ENCODE assay signal across 30 mouse cellular contexts in genomic region chr10:95079979-95080378, GRCm38 (mm10).
"Had no signal": no experiment of that assay in that cellular context is flagged by ENCODE, and none has a peak within 500 bp of the region (broad histone marks: within the 10 kb centered on the region; RNA-seq: fewer than 3 reads in every experiment).

No protein-coding gene starts in this region.

- H3K9ac ChIP-seq: limb, embryonic 12.5 days; limb, embryonic 13.5 days; limb, embryonic 15.5 days; liver, embryonic 12.5 days; liver, embryonic 13.5 days; liver, embryonic 14.5 days; liver, embryonic 15.5 days; liver, postnatal 0 days; lung, embryonic 14.5 days; lung, embryonic 15.5 days; midbrain, embryonic 12.5 days; midbrain, embryonic 13.5 days; midbrain, embryonic 15.5 days; neural tube, embryonic 12.5 days had no signal

- H3K36me3 ChIP-seq: limb, embryonic 10.5 days; limb, embryonic 12.5 days; limb, embryonic 13.5 days; limb, embryonic 15.5 days; liver, embryonic 12.5 days; liver, embryonic 13.5 days; liver, embryonic 15.5 days; lung, embryonic 15.5 days; midbrain, embryonic 10.5 days; midbrain, embryonic 12.5 days; midbrain, embryonic 13.5 days; midbrain, embryonic 15.5 days; neural tube, embryonic 12.5 days had no signal

- H3K27ac ChIP-seq: limb, embryonic 10.5 days; limb, embryonic 12.5 days; limb, embryonic 13.5 days; limb, embryonic 15.5 days; liver, embryonic 12.5 days; liver, embryonic 13.5 days; liver, embryonic 14.5 days; liver, embryonic 15.5 days; lung, embryonic 15.5 days; macrophage; midbrain, embryonic 10.5 days; midbrain, embryonic 12.5 days; midbrain, embryonic 13.5 days; midbrain, embryonic 15.5 days; neural tube, embryonic 12.5 days had no signal

- H3K9me3 ChIP-seq: limb, embryonic 10.5 days; limb, embryonic 12.5 days; limb, embryonic 13.5 days; limb, embryonic 15.5 days; liver, embryonic 12.5 days; liver, embryonic 13.5 days; liver, embryonic 15.5 days; lung, embryonic 15.5 days; midbrain, embryonic 10.5 days; midbrain, embryonic 12.5 days; midbrain, embryonic 13.5 days; midbrain, embryonic 15.5 days; neural tube, embryonic 12.5 days had no signal

- DNase-seq: left cerebral cortex, postnatal 4 days; liver; liver, embryonic 13.5 days; liver, postnatal 0 days; lung, adult 18-20 months; lung, adult 2 months; lung, embryonic 14.5 days; lung, postnatal 10 days; lung, postnatal 14 days; lung, postnatal 36 days; lung, postnatal 4 days; midbrain, embryonic 14.5 days had no signal

- ATAC-seq: liver, embryonic 12.5 days; liver, postnatal 0 days; lung, postnatal 0 days; midbrain, embryonic 13.5 days; midbrain, embryonic 15.5 days; midbrain, embryonic 16.5 days had no signal

- H3K27me3 ChIP-seq: liver, embryonic 12.5 days; liver, embryonic 13.5 days; liver, embryonic 15.5 days; lung, embryonic 15.5 days; midbrain, embryonic 12.5 days; midbrain, embryonic 13.5 days; midbrain, embryonic 15.5 days; neural tube, embryonic 12.5 days had no signal

- H3K4me1 ChIP-seq: liver, embryonic 12.5 days; liver, embryonic 13.5 days; liver, embryonic 15.5 days; midbrain, embryonic 10.5 days had no signal

- H3K4me3 ChIP-seq: limb, embryonic 10.5 days; limb, embryonic 12.5 days; limb, embryonic 13.5 days; limb, embryonic 15.5 days; liver, embryonic 12.5 days; liver, embryonic 13.5 days; liver, embryonic 15.5 days; lung, embryonic 15.5 days; megakaryocyte, embryonic 14.5 days; midbrain, embryonic 10.5 days; midbrain, embryonic 12.5 days; midbrain, embryonic 13.5 days; midbrain, embryonic 15.5 days; myocyte; neural tube, embryonic 12.5 days had no signal
